Mouse (Mus musculus): ENCODE measurements at regions not wholly inside any gene's neighbourhood (a gene's known extent, or its start where the extent isn't known, plus 50 kb on each side); places are given as distances from the start of the nearest gene placed in this dataset.

DNA sequence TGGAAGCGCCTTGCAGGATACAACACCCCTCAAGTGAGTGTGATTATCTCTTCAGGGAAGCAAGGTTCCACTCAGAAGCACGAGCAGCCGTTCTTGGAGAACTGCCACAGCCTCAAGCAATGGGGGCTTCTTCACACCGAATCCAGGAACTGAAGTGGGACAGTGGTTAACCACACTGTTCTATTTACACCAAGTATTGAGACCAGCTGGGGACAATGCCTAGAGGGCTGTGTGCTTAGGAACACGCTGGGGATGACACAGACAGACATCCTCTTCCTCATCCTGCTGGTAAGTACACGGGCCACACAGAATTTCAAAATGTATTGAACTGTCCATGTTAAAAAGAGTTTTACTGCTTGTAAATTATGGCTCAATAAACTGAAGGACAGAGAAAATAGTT is 177.0 kb upstream of the Azi2 start:
- no peak for DNase-seq

DNA sequence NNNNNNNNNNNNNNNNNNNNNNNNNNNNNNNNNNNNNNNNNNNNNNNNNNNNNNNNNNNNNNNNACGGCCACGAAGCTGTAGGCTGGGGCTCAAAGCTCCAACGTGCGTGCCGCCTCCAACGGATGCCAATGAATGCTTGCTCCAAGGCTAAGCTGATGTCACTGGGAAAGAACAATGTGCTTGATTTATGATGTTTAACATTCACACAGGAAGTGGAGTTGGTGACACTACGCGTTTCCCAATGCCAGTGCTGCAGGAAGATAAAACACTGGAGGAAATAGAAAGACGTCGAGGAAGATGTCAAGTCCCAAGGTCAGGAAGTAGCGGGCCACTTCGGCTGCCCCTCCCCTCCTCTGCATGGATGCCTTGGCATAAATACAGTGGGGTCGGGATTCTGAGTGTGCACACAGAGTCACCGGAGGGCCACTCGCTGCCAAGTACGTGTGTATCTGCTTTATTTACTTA is 180.7 kb upstream of the Azi2 start:
- no peak for DNase-seq

DNA sequence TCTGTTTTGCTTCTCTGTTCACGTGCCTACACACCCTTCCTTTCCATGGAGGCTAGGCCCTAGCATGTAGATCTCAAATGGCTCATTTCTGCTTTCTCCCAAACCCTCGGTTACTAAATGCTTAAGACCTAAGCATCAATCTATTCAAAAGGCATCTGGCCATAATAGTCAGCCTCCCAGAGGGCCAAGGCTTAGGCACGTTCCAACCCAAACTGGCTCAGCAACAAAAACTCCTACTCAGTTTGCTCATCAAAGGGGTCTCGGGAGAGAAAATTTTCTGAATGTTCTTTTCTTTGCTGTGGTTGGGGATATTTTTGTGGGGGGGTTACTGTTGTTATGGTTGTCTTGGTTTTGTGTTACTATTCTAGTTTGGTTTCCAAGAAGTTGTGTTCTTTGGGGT is 196.8 kb upstream of the Azi2 start:
- no peak for DNase-seq

DNA sequence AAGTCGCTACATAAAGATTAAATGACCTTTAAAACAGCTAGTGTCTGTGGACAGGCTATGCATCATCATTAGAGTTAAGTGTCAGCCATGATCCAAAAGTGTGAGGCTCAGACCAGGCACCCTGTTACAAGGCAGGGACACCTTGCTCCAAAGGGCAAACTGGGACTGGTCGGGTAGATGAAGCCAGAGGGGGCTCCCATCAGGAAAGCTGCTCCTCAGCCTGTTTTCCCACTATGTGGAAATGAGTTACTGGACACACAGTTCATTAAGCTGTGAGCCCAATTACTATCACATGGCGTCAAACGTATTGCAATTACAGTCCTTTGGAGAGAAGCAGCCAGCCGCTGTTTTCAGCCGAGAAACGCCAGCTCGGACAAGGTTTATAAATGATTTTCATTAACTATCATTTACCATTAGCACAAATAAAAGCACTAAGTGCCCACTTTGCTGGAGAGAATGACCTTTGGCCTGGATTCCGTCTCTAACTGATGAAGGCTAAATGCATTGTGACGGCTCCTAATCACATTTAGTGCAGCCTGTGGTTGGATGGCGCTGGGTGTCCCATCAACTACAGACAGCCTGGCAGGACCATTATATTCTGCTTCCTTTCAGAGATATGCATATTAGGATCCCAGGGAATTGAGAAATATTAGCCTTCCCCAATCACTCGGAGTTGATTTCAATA is 203.5 kb upstream of the Azi2 start:
- DNase-seq = no peak

DNA sequence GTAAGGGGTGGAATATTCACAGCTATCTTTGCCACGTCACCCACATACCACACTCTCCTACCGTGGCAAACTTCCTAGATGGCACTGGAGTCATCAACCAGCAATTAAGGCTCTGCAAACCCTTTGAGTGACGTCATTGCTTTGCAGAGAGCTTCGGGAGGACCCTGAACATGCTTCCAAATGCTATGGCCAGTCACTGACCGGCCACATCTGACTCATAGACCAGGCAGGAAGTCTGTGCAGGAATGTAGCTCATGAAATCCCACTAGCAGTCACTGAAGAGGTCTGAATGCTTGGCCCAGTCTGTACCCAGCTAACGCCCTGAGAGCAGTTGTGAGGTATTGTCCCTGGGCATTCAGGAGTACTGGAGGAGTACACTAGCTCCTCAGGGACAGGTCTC is 203.9 kb upstream of the Rbms3 start:
- DNase-seq = no peak

DNA sequence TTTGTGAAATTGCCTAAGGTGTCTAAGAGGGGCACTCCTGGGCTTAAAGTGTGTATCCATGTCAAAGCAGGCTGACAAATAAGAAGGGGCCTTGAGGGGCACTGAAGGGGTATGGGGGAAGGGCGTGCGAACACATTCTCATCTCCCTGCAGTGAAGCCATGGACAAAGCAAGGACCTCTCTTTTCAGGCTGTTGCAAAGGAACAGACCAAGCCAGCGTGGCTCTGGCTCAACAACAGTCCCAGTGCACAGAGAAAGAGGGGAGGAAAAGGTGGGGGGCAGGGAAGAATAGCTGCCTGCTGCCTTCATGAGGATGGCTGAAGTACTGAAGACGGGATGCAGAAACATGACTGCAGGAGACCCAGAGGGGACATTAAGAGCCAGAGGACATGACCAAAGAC is 184.9 kb upstream of the Rbms3 start:
- no peak for DNase-seq

DNA sequence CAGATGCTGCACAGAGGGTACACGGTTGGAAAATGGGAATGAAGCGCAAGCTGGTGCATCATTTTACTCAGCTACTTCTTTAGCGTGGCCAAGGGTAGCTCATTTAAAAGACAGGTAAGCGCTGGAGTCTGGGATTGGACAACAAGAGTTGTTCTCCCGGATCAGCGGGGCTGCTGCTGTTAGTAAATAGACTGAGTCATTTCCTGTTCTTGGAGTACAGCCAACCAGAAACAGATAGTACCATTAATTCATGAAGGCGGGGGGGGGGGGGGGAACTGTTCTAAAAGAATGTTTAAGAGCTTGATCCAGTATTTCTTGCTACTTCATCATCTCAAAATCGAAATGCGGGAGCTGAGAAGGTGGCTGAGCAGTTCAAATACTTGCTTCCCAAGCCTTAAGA is 183.5 kb upstream of the Rbms3 start:
- no peak for DNase-seq

DNA sequence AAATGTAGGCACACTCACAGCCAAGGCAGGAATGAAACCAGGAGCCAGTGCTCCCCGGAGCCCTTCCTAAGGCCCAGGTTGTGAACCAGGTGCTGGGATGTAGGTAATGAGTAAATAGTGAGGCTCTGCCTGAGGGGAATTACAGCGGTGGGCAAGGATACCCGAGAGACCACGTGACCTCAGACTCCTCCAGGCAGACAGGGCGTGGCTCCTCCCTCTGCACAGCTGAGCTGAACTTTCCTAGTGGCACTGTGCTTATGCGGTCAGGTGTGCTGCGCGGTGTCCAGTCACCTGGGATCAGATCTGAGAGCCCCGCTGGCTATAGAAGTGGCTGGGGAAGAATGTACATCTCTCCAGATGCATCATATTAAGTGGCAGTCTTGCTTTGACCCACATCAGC is 176.1 kb upstream of the Rbms3 start:
- no peak for DNase-seq

DNA sequence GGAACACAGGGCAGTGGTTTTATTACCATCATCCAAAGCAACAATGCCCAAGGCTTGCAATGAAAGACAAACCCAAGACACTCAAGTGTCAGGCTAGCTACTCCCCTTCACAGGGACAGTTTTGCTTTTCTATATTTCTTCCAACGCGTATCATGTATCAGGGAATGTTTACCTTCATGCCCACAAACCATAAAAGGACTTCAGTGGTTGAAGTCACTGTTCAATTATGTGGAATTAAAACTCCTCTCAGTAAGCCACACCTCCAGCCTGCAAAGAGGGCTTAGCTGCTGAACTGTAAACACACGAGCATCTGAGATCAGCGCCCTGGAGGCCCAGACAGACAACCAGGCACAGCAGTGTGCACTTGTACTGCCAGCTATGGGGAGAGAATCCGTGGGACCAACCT is 154.5 kb upstream of the Rbms3 start:
- DNase-seq = no peak

DNA sequence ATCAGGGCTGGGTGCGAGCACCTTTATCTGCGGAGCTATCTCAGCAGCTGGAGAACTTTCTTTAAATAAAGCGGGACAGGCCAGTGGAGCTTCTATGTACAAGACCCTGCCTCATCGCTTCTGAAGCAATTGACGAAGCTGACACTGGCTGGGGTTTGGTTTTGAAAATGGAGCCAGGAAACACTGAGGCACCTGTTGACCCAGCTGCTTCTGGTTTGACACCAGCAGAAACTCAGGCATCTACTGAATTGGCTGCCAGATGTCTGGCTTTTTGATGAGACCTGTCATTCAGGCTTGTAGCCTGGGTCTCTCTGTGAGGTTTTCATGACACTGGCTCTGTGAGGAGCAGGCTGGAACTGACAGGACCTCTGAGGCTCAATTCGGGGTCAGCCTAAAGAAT is 124.9 kb upstream of the Rbms3 start:
- no peak for DNase-seq

DNA sequence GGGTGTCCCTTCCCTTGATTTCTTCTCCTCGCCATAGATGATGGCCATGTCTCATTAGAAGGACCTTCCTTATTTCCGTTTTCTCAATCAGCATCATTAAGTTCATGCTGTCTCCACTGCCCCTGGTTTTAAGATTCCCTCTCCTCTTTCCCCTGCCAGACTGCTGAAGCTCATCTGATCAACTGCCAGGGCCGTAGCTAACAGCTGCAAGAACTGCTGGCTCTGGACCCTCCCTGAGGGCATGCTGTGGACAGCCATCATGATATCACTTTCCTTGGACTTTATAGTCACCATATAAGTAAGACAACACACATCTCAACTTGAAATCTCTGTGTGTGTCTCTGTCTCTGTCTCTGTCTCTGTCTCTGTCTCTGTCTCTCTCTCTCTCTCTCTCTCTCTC is 123.8 kb upstream of the Rbms3 start:
- DNase-seq = no peak

DNA sequence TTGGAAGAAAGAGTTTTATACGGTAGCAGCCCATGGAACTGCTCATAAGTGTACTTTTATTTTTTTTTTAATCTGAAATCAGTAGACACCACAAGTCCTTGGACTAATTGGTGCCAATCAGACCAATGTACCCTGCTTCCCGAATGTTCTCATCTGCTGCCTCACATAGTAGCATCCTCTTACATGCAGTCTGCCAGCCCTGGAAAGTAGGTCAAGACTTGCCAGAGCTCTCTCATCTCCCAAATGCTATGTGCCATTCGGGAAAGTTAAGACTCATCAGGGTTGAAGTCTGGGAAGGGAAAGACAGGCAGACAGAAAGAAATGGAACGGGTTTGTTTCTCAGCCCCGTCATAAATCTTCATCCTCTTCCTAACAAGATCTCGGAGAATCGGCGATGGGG is 115.2 kb upstream of the Rbms3 start:
- DNase-seq = no peak

DNA sequence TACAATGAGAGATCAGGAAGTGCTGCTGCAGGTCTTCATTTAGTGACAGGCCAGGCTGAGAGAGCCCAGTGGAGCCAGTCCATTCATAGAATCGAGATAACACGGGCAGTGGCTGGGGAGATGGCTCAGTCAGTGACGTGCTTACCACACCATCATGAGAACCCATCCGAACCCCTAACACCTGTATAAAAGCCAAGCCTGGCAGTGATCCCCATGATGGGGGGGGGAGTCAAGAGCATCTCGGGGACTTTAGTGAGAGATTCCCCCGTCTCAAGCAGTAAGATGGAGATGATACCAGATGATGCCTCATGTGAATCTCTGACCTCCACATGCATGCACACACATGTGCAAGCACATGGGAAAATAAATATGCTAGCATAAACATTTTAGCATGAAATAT is 99.7 kb upstream of the Rbms3 start:
- DNase-seq = no peak

DNA sequence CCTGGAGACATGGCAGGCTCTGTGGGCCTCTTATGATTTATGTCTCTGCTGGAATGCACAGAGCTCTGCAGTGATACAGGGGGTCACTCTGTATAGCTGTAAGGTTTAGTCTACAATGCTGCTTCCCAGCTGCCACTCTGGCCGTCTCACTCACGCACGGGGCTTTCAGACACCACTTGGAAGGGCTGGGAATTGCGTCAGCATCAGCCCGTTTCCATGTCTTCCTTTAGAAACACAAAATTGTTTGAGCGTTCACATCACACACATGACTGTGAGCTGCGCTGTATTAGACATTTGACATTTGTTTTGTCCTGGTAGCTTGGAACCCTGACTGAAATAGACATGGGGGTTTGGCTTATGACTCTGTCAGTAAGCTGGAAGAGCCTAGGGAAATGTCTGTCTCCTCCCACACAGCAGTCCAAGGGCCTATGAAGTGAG is 90.5 kb upstream of the Rbms3 start:
- no peak for DNase-seq

DNA sequence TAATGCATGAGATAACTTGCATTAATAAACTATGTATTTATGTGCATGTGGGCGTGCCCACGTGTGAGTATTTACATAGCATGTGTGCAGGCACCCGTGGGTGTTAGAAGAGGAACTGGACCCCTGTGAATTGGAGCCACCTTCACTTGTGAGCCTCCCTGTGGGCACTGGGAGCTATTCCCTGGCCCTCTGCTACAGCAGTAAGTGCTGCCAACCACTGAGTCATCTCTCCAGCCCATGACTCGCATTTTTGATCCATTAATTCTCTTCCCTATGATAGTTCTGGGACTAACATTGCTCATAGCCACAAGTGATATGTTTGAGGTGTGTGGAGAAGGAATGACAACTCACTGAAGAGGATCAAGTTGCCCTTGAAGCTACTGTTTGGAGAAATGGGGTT is 87.6 kb upstream of the Rbms3 start:
- no peak for DNase-seq

DNA sequence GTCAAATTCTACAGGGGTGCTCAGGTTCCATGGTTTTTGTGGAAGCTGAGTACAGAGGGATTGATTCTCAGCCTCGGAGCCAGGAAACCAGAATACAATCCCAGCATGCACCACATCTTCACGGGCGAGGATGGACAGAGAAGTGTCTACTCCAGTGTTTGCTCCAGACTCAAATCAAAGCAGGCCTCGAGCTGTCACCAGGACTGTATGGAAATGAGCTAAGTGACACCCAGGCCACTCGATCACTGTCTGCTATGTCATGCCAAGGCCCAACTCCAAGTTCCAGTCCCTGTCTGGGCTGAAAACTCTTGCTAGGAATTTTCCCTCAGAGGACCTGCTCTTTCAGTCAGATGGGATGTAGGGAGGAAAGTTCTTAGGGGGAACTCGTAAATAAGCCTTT is 86.8 kb upstream of the Rbms3 start:
- no peak for DNase-seq

DNA sequence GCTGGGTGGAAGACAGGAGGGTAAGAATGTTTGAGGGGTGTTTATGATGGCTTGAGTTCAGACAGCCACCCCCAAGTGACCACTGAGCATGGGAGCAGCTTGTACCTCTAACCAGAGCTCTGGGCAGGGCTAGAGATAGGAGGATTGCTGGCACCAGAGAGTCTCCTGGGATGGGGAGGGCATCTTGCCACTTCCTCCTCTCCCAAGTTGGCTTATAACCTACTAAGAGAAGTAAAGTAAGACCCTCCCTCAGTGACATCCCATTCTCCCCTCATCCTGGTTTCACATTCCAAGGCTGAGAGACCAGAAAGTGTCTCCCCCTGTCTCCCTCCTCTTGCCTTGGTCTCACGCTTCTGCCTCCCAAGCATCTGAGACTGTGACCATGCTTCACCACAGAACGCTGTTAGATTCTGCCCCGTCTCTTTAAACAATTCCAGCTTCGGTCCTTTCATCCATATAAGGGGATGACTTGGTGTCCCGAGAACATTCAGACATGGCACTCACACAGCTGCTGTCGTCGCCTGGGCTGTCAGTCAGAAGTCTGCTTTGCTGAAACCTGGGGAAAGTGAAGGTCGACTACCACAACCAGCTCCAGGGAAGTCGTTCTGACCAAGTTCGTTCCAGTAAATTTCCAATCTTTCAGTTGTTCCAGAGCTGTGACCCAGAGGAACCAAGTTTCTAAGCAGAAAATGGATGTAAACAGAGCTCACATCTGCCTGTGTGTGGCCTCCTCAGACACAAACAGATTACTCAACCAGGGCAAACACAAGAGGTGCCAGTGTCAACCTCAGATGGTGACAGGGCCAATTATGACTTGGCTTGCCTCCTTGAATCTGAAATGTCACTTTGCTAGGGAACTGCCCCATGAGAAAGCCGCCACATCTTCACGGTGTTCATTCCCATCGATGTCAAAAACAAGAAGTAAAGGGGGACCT is 85.3 kb upstream of the Rbms3 start:
- DNase-seq = no peak

DNA sequence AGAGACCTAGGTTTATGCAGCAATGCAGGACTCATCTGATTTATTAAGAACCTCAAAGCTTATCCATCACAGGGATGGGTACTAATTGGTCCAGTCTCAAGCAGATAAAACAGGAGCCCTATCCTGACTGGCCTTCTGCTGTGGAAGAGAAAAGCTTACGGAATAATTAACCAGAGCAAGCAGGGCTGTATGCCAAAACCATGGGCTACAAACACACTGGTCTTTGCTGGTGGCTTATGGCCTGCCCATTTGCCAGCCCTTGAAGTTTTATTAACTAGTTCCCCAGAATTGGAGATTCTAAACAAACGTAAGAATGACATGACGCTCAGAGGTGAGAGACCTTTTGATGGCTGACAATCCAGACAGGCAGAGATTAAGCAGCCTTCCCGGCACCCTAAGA is 83.4 kb upstream of the Rbms3 start:
- DNase-seq = no peak

DNA sequence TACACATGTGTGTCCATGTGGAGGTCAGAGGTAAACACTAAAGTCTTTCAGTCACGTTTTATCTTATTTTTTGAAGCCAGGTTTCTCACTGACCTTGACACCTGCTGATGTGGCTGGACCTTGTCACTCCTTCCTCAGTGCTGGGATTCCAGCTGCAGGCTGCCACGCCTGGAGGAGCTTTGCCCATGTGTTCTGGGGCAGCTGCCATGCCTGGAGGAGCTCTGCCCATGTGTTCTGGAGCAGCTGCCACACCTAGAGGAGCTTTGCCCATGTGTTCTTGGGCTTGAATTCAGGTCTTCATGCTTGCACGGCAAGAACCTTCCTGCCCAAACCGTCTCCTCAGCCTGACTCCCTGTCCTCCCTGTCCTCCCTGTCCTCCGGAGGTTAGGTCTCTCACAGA is 82.1 kb upstream of the Rbms3 start:
- DNase-seq = no peak

DNA sequence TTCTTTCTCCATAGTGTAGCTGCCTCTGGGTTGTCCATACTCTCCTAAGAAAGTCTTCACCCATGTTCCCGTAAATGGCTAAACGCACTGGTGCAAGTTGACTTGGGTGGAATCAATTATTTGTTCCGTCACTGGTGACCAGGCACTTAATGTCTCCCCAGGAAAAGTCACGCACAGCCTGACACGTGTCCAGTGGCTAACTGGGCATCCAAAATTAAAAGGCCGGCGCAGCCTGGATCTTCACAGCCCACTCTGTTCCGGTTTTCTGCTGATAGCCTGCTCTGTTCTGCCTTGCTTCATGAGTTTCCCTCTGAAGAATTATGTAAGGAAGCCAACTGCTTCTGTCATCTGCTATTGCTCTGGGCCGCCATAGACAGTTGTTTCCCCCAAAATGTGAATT is 81.3 kb upstream of the Rbms3 start:
- no peak for DNase-seq

DNA sequence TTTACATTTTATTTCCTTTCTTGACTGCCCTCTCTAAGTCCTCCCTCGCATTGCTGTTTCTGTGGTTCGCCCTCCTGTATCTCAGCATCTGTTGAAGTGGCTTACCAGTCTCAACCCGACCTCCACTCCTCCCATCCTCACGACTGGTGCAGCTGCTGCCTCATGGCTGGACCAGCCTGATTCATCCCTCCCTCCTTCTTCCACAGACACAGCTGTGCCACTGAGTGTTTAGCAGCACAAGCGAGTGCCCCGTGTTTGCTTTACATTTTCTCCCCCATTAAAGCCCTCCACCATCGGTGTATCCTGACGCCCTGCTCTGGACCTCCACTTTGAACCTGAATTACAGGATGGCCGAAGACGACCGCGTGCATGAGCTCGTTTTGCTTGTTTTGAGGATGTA is 80.0 kb upstream of the Rbms3 start:
- no peak for DNase-seq

DNA sequence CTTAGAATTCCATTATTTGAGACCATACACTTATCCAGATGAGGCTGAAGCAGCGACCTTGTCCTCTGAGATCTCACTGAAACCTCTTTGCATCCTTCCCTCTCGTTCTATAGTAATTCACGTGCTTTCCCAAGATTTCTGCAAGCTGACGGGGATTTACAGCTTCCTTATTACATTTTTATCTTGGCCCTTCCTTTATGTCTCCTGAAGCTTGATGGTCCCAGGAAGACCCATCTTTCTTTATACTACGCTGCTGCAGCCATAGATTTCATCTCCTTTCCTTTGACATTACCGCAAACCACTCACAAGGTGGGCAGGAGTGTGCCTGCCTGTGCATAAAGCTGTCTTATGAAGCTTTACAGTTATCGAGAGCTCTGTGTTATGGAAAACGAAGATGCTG is 63.3 kb upstream of the Rbms3 start:
- DNase-seq = no peak

DNA sequence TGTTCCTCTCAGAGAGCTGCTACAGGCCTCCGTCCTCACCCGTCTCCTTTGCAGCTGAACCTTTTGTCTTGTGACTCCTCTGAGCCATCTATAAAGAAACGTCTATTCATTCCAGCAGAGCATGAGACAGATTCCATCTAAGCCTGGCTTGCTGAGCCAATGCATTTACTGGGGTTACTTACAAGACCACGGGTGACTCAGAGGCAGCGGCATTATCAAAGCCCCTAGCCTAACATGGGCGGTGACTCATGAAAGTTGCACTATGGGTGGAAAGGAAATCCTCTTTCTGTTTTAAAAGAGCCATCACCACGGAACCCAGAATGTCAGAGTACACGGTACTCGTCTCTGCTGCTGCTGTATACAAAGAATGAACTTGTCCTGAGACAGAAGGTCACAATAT is 62.8 kb upstream of the Rbms3 start:
- DNase-seq = no peak

DNA sequence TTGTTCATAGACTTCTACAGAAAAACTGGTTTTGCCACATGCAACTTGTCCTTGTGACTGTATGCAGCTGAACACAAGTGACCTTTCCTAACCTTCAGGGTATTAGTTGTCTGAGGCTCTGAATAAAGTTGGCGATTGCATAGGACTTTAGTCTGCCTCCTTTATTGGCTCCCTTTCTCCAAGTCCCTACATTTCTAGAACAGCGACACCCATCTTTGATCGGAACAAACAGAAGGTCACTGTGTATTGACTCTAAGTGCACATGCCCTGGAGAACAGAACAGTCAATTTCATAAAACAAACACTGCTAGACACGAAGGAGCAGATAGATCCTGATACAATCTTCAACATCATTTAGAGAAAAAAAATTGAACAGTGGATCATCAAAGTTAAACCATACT is 60.2 kb upstream of the Rbms3 start:
- no peak for DNase-seq

Data from thymus, postnatal 36 days (tissue).